Mouse (Mus musculus) forebrain, embryonic 11.5 days (tissue): ENCODE results near the gene Lemd1. TPM values are rescaled to one million over a fixed set of nuclear protein-coding genes. Genes with fewer than 3 reads are reported as not detected.
A peak's percentile ranks its signal among the peaks of the same experiment; 100 is the strongest.

Experiments used
- ATAC-seq: fragments of 200-750 bp; cut with Nextera tagmentation; replicated peaks from 2 replicates; pipeline ENCODE4 v1.8.0; 2017; ENCODE audit warnings: moderate TSS enrichment; ENCODE audit not compliant: low FRiP score
- DNase-seq: peaks from one replicate; pipeline ENCODE4 v3.0.0-alpha.2; 2017; ENCODE audit warnings: low spot score
- H3K27ac ChIP-seq: fragments of 300-500 bp; sonication (generic); 2 replicates; pipeline ENCODE4 v1.5.1; 2014; ENCODE audit warnings: low read depth, low read length
- H3K27me3 ChIP-seq: fragments of 300-500 bp; sonication (generic); 2 replicates; pipeline ENCODE4 v1.6.1; 2014; ENCODE audit warnings: mild to moderate bottlenecking, low read length, mixed read lengths; ENCODE audit not compliant: control insufficient read depth, insufficient read depth
- H3K36me3 ChIP-seq: fragments of 300-500 bp; sonication (generic); 2 replicates; pipeline ENCODE4 v1.6.1; 2014; ENCODE audit warnings: mild to moderate bottlenecking, low read length, moderate library complexity, mixed read lengths; ENCODE audit not compliant: control insufficient read depth, insufficient read depth
- H3K4me1 ChIP-seq: fragments of 300-500 bp; sonication (generic); replicated peaks from 2 replicates; pipeline ENCODE4 v1.6.1; 2014; ENCODE audit warnings: low read length, mixed read lengths; ENCODE audit not compliant: control insufficient read depth, insufficient read depth
- H3K4me2 ChIP-seq: fragments of 300-500 bp; sonication (generic); 2 replicates; pipeline ENCODE4 v1.6.1; 2014; ENCODE audit warnings: low read depth, mild to moderate bottlenecking, low read length, moderate library complexity, mixed read lengths; ENCODE audit not compliant: severe bottlenecking
- H3K4me3 ChIP-seq: fragments of 300-500 bp; sonication (generic); 2 replicates; pipeline ENCODE4 v1.5.1; 2014; ENCODE audit warnings: low read depth, low read length
- H3K9ac ChIP-seq: fragments of 300-500 bp; sonication (generic); 2 replicates; pipeline ENCODE4 v1.6.1; 2014; ENCODE audit warnings: low read length
- H3K9me3 ChIP-seq: fragments of 300-500 bp; sonication (generic); 2 replicates; pipeline ENCODE4 v1.6.1; 2016; ENCODE audit warnings: low read length, mixed read lengths; ENCODE audit not compliant: control insufficient read depth
- WGBS: fragments of 180-500 bp; shearing (Covaris S2); extraction: QIAGEN DNeasy Blood & Tissue Kit; methylation state at CpG from one replicate; pipeline ENCODE4 v1.1.7; 2014; 5-methylcytosine and 5-hydroxymethylcytosine counted together
- microRNA counts: library from miRNA; unstranded; fragments of <30 nt; microRNA quantifications from one replicate; lab custom pipeline; 2015
- microRNA-seq: library from miRNA; unstranded; fragments of <30 nt; microRNA quantifications from one replicate; pipeline ENCODE4, GENCODE M21; 2016; ENCODE audit not compliant: insufficient number of aligned reads
- polyA plus RNA-seq: library from polyadenylated mRNA; unstranded; fragments of >200 nt; fragmentation: Nextera tagmentation; extraction: Ambion mirVana; gene quantifications from 2 replicates; pipeline ENCODE4 v1.2.1, GENCODE M21; 2014

The Lemd1 gene
- polyA plus RNA-seq, 1 experiment from 2014 or later: 8.1 TPM

DNA sequence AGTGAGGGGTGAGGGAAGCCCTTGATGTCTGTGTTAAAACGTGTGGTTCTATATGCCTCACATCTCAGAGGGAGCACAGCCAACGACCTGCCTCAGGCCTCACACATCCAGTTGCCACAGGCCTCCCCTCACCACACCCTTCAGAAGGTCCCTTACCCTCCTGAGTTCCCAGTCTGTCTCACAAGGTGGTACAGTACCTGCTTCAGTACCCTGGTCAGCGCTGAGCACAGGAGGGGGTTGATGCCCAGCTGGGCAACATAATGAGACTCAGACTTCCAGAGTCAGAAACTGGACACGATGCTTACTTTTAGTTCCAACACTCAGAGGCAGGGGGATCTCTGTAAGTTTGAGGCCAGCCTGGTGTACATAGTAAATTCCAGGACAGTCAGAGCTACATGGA is 115.6 kb downstream of the Lemd1 start:
- 12% methylated on average over 4 of the region's 4 CpGs for WGBS
- no peak overlapping the region for H3K4me3 ChIP-seq
- H3K27me3 ChIP-seq: peaks cover 1% of the 10 kb centered on the region
- H3K27ac ChIP-seq: no peak overlapping the region
- H3K36me3 ChIP-seq: no peaks in the 10 kb centered on the region
- H3K9ac ChIP-seq: no peak overlapping the region
- ATAC-seq (no peak), DNase-seq (no peak)
- no peaks in the 10 kb centered on the region for H3K9me3 ChIP-seq
- H3K4me1 ChIP-seq: 0 out of 2 replicates have a peak, but pooled peaks cover 3% of the 10 kb centered on the region
- H3K4me2 ChIP-seq: no peak overlapping the region

DNA sequence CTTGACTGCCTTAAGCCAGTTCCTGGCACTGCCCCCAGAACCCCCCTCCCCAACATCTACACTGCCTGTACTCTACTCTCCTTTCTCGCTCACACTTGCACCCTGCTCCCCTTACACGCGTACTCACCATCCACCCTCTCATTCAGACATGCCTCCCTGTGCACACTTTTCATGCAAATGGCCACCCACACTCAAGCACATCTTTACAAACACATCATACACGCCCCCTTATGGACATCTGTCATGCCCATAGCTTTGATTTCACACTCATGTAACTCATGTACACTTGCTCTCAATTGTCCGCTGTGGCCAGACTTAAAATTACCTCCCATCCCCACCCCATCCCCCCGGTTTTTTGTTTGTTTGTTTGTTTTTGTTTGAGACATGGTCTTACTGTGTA is 116.7 kb downstream of the Lemd1 start:
- H3K9me3 ChIP-seq: no peaks in the 10 kb centered on the region
- H3K27ac ChIP-seq: no peak overlapping the region
- H3K4me2 ChIP-seq: no peak overlapping the region
- no peaks in the 10 kb centered on the region for H3K36me3 ChIP-seq
- no peak for ATAC-seq
- no peak for DNase-seq
- no peaks in the 10 kb centered on the region for H3K27me3 ChIP-seq
- peaks cover 3% of the 10 kb centered on the region; the same call in 1 of the 2 replicates for H3K4me1 ChIP-seq
- H3K9ac ChIP-seq: no peak overlapping the region
- no peak overlapping the region for H3K4me3 ChIP-seq
- WGBS: 85% methylated on average over 6 of the region's 6 CpGs

- Histone ChIP-seq H3K9ac (no peak overlapping the region), H3K4me1 (peaks cover 3% of the 10 kb centered on the region; the same call in 1 of the 2 replicates), H3K4me2 (no peak overlapping the region), H3K27ac (no peak overlapping the region), H3K4me3 (no peak overlapping the region), H3K36me3 (no peaks in the 10 kb centered on the region), H3K9me3 (no peaks in the 10 kb centered on the region), H3K27me3 (no peaks in the 10 kb centered on the region)
- 93% methylated on average over 7 of the region's 7 CpGs for WGBS
- DNase-seq: no peak
- no peak for ATAC-seq
Measured at GRCm38 (mm10) chr1:132308674-132309073, 117.4 kb downstream of the Lemd1 start.

MicroRNAs encoded within 50 kb of the gene (microRNA counts, 519-probe panel; counts per million panel counts)
- microRNA mmu-miR-135b (lab: Ali Mortazavi, UCI): 4,793 counts per million, percentile 48 among the panel's probes with 10 or more counts

Small RNA genes lying within 50 kb of the gene (microRNA-seq; reads per million reads assigned to microRNA genes)
- gene Mir135b: 7,994 reads per million, percentile 90 among the genes with 10 or more reads in this experiment

Other genes with a start within 250 kb of the Lemd1 start
- 8.4 and 9.4 TPM in 2 replicates for gene Slc45a3, start 228.5 kb upstream of the Lemd1 start, polyA plus RNA-seq
- gene Elk4, start 183.8 kb upstream of the Lemd1 start, polyA plus RNA-seq: 19.8 and 20.3 TPM in 2 replicates
- gene Mfsd4a, start 123.4 kb upstream of the Lemd1 start, polyA plus RNA-seq: 10.5 and 13.6 TPM in 2 replicates
- 0.35 and 0.96 TPM in 2 replicates for gene Cdk18, start 51.7 kb upstream of the Lemd1 start, polyA plus RNA-seq
- gene AC124108.1, start within 50 bp of the Lemd1 start, polyA plus RNA-seq: 4.7 and 5.6 TPM in 2 replicates
- gene Gm10188, start 38.3 kb downstream of the Lemd1 start, polyA plus RNA-seq: not detected in 2 replicates
- gene Klhdc8a, start 107.2 kb downstream of the Lemd1 start, polyA plus RNA-seq: 0.99 and 1.1 TPM in 2 replicates
- gene Nuak2, start 124.7 kb downstream of the Lemd1 start, polyA plus RNA-seq: 57.7 and 63.4 TPM in 2 replicates
- 13.3 and 16.1 TPM in 2 replicates for gene Tmcc2, start 199.8 kb downstream of the Lemd1 start, polyA plus RNA-seq
- 13.6 and 15.7 TPM in 2 replicates for gene Dstyk, start 226.1 kb downstream of the Lemd1 start, polyA plus RNA-seq